Mouse (Mus musculus): ENCODE results near the gene Tsen2.

Gene Tsen2

DNA sequence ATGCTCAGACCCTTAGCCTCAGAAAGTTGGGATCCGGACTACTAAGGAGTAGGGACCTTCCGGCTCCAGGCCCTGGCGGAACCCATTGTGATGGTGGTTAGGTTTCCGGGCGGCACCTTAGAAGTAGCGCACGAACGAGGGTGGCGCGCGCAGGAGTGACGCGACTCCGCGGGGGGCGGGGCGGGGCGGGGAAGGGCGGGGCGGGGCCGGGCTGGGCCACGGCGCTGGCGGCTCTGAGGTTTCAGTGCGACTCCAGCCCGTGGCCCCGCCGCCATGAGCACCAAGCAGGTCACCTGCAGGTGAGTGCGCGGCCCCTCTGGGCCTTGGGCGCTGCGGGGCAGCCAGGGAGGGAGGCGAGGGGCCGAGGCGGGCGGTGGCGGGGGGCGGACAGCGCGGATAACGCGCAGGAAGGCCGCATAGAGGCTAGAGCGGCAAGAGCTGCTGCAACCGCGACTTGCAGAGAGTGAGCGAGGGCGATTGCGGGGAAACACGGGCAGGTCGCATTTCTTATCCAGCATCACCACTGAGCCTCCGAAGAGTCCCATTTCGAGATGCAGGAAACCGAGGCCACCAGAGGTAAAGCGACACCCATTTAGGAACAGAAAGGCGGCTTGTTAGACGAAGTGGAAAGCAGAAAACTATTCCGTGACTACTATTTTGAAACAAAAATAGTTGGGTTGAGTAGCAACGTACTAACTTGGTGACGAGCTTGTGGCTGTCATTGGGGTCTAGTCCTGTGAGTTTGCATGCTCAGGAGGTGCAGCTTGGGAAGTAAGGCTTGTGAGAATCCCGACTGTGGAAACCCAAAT lies 57.5 kb downstream of the Tsen2 start, which contains the start of gene Mkrn2:
Gene Mkrn2, plus strand, starts transcription at position 188 of the 809 bp plus-strand sequence.
- peak; percentile 89 for DNase-seq

DNA sequence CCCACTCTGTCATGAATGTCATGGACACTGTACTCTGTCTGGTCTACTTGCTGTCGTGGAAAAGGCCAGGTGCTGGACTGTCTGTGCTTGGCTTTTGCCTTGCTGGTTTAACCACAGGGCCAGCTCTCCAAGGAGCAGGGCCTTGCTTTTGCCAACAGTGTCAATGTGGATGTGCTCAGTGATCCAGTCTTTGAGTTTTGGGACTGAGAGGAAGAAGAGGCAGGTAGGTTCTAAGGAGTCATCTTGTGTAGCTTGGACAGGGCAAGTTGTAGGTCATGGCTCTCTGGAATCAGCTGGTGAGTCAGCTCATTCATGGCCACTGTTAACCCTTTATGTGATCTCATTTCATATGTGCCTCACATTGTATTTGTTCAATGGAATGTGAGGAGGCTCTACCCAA lies 62.0 kb downstream of the Tsen2 start:
- no peak for DNase-seq

GRCm38 (mm10) chr6:115607429-115607828 lies 63.0 kb downstream of the Tsen2 start:
- DNase-seq: no peak

GRCm38 (mm10) chr6:115609121-115609520 lies 64.7 kb downstream of the Tsen2 start:
- no peak for DNase-seq

DNA sequence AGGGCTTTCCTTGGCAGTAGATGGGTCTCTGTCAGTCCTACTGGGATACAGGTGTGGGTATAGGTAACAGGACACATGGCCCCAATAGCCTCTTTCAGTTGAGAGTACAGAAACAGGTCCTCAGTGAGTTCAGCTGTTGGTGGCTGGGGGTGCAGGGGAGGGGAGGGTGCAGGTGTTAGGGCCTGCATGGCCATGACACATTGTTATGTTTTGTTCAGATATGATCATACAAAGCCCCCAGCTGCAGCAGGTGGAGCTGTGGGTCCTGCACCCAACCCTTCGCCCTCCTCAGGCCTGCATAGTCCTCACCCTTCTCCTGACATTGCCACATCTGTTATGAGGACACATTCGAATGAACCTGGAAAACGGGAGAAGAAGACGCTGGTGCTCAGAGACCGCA lies 65.8 kb downstream of the Tsen2 start:
- DNase-seq: no peak

DNA sequence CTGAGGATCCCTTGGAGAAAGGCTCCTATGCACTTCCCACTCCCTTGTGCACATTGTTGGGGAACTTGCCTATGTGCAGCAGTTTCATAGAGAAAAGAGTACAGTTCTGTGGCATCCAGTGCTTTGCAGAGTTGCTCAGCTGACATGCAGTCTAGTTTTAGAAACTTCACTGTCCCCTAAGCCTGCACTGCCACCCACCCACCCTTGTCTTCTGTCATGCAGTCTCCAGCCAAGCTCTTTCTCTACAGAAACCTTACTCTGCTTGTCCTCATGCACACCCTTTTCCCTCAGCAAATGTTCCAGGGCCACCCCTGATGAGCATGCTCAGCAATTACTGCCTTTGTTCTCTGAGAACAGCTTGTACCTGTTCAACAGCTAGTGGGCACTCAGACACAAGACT lies 69.3 kb downstream of the Tsen2 start:
- no peak for DNase-seq

DNA sequence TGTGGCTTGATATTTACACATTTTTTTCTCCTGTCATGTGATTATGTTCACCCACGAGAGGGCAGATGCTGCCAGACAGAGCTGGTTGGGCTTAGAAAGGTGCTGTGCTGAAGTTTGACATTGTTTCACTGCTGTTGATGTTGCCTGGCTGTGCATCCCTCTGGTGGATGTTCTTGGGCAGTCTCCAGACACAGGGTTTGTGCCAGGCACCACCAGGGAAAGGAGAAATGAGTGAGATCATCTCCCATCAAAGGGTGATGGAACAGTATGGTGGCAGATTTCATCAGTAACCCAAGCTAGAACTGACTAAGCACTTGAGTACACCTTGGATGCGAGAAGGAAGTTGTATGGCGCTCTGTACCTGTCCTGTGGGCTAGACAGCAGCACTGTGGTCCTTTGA lies 71.5 kb downstream of the Tsen2 start:
- no peak for DNase-seq

DNA sequence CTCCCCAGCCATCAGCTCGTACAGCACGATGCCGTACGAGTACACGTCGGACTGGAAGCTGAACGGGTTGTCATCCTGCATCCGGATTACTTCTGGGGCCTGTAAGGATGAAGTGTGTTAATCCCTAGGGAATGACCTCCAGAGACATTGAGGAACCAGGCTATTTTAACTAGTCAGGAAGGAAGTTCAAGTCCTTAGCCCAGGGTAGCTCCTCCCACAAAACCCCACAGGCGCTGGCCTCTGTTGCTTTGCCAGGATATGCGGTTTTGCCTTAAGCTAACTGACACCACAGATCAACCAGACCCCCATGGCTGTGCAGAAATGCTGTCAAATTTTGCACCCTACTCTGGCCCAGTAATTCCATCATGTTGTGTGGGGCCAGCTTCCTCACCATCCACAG lies 75.4 kb downstream of the Tsen2 start:
- DNase-seq: peak; percentile 52

DNA sequence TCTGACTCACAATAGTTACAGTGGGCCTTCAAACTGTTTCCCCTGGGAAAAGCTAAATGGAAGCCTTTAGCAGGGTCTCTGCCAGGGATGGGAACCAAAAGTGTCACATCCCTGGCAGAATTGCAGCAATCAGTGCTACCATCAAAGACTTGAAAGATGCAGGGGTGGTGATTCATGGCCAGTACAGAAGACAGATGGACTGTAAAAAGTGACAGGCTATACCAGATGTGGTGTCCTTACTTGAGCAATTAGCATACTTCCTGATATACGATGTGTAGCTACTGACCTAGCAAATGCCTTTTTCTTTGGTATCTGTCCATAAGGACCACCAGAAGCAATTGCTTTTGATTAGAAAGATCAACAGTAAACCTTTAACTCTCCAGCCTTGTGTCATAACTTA lies 76.5 kb downstream of the Tsen2 start:
- no peak for DNase-seq

- no peak for DNase-seq
These were observed 81.7 kb downstream of the Tsen2 start for GRCm38 (mm10) chr6:115626121-115626520.

Measured in kidney, postnatal 14 days (tissue).